Mouse (Mus musculus) hematopoietic stem cell, adult 5-6 weeks (primary cell): ENCODE results near the gene Sema6b. TPM values are rescaled to one million over a fixed set of nuclear protein-coding genes. Genes with fewer than 3 reads are reported as not detected.

ENCODE experiments used
- ATAC-seq, 2 experiments: fragments of 125-278 bp in 1 of 2; replicated peaks in 1 of 2; 2 replicates each; pipeline ENCODE4 v1.8.0; 2016 to 2017; ENCODE audit warnings: inconsistent platforms in 2 of 2, mild to moderate bottlenecking in 2 of 2, moderate number of reproducible peaks in 2 of 2, low read depth in 1 of 2, moderate TSS enrichment in 1 of 2; ENCODE audit not compliant: low FRiP score in 2 of 2, poor library complexity in 2 of 2, severe bottlenecking in 2 of 2, insufficient read depth in 1 of 2, low TSS enrichment in 1 of 2
- total RNA-seq: library from RNA; stranded (forward); fragments of 172-1452, 232-1000 nt; gene quantifications from 2 replicates; pipeline ENCODE4 v1.2.3, GENCODE M21; 2017

Gene Sema6b
- total RNA-seq = 0.99 and 2.1 TPM in 2 replicates

DNA sequence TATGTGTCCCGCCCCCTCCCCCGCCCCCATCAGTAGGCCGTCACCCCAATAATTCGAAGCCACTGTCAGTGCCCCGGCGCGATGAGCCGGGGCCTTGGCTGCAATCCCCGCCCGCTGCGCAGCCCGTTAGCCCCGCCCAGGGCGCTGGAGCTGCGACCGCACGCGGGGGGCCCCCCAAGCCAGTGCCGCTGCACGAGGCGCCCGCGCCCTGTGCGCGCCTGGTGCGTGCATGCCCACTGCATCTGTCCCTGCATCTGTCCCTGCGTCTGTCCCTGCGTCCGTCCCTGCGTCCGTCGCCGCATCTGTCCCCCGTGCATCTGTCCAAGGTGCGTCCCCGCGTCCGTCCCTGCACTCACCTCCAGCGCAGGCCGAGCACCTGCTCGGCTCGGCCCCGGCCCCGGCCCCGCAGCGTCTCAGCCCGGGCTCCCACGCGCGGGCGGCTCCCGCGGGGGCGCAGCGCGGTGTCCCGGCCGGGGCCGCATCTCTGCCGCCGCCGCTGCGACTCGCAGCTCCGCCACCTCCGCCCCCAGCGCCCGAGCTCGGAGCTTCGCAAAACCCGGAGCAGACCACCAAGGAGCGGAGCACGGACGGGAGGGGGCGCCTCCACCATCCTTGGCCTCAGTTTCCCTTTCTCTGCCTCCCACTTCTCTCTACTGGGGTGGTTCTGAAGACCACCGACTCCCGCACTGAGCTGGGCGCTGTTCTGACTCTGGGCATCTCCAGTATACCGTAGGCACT lies at the start of gene Sema6b:
Gene Sema6b, minus strand, starts transcription at position 486 of the 738 bp plus-strand sequence.
- no peak; a peak in 1 of 4 replicates for ATAC-seq

DNA sequence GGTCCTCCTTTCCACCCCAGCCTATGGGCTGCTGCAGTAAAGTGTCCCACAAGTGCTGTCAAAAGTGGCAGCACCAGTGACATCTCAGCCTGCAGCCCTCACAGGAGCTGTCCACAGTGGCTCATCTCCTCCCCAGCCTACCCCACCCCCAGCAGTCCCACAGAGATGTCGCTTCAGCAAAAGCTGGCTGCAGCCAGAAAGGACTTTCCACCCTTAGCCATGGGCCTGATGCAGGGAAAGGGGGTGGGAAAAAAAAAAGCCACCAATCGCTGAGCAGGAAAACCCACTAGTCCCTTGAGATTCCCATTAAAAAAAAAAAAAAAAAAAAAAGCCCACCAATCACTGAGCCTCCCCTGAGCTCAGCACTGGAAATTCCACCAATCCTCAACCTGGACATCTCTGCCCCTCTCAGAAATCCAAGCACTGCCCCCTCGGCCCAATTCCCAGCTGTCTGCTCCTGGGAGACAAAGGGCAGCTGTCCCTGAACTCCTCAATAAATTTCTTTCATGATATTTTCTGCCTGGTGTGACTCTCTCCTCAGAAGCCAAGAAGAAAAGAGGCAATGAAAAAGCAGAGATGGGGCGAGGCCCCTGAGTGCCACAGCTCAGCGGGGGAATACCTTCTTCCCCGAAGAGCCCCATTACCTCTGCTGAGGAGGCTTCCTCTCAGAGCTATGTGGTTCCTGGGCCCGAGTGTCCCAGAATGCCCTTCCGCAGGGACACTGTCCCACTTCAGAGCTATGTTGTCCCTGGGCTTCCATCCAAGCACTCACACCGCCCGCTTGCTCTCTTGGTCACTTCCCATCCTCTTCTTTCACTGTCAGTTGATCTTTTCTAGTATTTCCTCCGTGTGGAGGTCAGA lies 45.4 kb upstream of the Sema6b start:
- ATAC-seq = no peak

- peak; percentile 97 for ATAC-seq
These were observed 43.5 kb upstream of the Sema6b start, which contains the start of gene Mydgf for GRCm38 (mm10) chr17:56183658-56184103. Gene Mydgf (minus strand): TSS chr17:56183920.

- ATAC-seq = peak; percentile 6 to 23; a peak in 2 of 4 replicates
These were observed 43.0 kb upstream of the Sema6b start for GRCm38 (mm10) chr17:56182975-56183657.

DNA sequence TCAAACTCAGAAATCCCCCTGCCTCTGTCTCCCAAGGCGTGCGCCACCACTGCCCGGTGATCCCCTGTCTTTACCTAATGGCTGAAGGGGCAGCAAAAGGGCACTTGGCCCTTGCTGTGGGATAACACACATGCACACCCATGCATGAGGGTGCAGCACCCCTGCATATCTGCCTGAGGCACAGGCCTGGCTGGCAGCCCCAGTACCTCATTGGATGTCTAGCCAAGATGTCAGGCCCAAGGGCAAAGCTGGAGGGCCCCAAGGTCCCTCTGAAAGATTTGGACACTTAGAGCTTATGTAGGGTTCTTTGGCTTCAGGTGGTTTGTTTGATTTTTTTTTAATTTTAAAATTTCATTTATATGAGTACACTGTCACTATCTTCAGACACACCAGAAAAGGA lies 35.3 kb upstream of the Sema6b start:
- no peak for ATAC-seq

DNA sequence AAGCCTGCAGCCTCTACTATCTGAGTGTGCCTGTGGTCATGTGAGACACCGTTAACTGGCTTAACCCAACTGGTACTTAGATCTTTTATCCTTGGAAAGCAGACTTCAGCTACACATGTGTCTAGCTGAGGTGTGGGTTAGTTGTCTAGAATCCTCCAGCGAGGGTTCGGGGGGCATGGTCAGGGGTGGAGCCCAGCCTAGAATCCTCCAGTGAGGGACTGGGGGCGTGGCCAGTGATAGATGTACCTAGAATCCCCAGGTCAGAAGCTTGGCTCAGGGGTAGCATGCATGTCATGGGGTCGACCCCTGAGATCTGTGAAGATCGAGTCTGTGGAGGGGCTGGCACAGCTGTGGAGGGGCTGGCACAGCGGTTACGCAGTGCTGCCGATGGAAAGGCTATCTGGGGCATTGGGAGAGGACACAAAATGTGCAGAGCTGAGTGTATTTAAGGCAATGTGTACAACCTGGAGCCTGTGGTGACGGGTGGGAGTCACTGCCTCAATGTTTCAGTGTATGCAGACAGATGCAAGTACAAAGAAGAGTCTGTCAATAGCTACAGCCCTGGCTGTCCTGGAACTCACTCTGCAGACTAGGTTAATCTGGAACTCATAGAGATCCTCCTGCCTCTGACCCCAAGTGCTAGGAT lies 33.4 kb upstream of the Sema6b start:
- no peak for ATAC-seq

DNA sequence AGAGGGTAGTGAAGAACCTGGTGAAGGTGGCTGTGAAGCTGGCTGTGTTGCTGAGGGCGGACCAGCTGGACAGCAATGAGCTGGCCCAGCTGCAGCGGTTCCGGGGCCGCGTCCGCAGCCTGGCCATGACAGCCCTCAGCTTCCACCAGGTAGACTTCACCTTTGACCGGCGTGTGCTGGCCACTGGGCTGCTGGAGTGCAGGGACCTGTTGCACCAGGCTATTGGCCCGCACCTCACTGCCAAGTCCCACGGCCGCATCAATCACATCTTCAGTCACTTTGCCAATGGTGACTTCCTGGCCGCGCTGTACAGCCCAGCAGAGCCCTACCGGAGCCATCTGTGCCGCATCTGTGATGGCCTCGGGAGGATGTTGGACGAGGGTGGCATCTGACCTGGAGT lies 31.7 kb upstream of the Sema6b start:
- no peak for ATAC-seq

DNA sequence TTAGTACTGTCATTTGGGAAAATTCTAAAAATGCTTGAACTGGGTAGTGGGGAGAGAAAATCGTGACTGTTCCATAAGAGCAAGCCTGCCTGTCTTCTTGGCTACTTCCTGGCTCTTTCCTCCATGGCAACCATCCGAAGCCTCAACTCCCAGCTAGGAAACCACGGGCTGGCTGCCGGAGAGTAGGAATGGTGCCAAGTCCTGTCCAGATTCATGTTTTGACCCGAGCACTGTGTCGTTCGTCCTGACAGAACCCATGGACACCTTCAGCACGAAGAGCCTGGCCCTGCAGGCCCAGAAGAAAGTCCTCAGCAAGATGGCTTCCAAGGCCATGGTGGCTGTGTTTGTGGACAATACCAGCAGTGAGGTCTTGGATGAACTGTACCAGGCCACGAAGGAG lies 31.3 kb upstream of the Sema6b start:
- ATAC-seq = no peak

- ATAC-seq = no peak
These were observed 30.5 kb upstream of the Sema6b start for GRCm38 (mm10) chr17:56170636-56171035.

DNA sequence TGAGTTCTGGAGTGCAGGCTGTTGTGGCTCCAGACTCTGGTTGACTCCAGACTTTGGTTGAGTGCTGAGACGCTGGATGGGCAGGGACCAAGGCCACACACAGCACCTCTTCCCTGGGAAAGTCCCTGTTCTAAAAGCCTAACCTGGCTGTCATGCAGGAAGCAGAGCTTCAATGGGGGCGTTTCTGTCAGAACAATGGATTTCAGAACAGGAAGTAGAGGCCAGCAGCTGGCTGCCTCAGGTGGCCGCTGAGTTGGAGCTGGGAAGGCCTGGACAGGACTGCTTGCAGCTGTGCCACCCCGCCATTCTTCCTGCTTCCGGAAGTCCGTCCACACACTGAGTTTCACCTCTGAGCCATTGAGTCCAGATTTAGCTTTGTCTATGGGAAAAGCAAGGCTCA lies 29.7 kb upstream of the Sema6b start:
- ATAC-seq = no peak

DNA sequence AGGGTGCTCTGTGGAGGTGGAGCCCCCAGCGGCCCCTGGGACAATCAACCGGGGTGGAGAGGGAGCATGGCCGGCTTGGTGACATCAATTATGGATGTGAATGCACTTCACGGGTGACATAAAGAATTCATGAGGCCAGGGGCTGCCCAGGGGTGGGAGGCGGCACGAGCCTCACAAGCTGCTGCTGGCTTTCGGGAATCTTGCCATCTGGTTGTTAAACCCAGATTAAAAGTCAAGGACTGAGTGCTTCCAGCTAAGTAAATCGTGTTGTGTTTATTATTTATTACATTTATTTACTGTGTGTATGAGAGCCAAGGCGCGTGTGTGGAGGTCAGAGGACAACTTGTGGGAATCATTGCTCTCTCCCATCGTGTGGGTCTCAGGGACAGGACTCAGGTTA lies 25.5 kb upstream of the Sema6b start:
- no peak for ATAC-seq

GRCm38 (mm10) chr17:56164510-56164909 lies 24.4 kb upstream of the Sema6b start:
- ATAC-seq = no peak

GRCm38 (mm10) chr17:56163523-56164102 lies 23.5 kb upstream of the Sema6b start:
- no peak for ATAC-seq

GRCm38 (mm10) chr17:56162231-56162774 lies 22.2 kb upstream of the Sema6b start, which contains the start of gene Tnfaip8l1:
Gene Tnfaip8l1 (plus strand): TSS chr17:56162477.
- ATAC-seq = peak; percentile 98

DNA sequence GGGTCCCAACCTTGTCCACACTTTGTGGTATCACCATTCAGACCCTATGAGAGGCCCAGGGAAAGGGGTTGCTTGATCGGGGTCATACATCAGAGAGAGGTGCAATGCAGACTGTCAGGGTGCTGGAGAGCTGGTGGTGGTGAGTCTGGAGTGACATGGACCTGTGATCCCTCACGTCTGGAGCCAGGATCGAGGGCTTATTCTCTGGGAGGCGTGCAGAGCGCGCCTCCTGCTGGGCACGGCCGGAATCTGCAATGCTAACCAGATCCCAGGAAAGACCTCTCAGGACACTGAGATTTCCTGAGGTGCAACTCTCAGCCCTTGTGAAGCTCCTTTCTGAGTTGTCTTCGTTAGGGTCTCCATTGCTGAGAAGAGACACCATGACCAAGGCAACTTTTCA lies 19.6 kb upstream of the Sema6b start:
- peak in 1 of 2 experiments; percentile 20; a peak in 1 of 4 replicates for ATAC-seq

DNA sequence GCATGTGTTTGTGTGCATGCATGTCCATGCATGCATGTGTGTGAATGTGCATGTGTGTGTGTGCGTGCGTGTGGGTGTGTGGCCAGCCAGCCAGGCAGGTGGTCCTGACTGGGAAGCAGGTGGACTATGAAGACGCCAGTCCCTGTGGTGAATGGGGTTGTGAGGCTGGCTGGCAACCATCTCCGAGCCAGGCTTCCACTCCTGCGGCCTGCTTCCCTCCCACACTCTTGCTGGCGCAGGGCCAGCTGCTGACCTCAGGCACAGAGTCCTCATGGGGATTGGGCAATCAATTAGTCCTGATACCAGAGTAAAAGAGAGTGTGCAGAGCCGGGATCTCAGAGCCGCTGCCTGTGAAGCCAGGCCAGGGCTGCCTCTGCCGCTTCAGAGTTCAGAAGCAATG lies 13.5 kb upstream of the Sema6b start:
- peak in 1 of 2 experiments; percentile 46; a peak in 1 of 4 replicates for ATAC-seq

- no peak for ATAC-seq
These were observed 9.8 kb upstream of the Sema6b start for GRCm38 (mm10) chr17:56149897-56150296.
